Mouse (Mus musculus): ENCODE data around the gene Krt2. TPM values are rescaled to one million over a fixed set of nuclear protein-coding genes. Genes with fewer than 3 reads are reported as not detected.

The Krt2 gene
- polyA plus RNA-seq, 1 experiment: not detected

- H3K27me3 ChIP-seq (ENCODE audit: control insufficient read depth, insufficient read depth, low read length): peaks cover 1% of the 10 kb centered on the region; the same call in 1 of the 2 replicates
- WGBS: 34% methylated on average over 5 of the region's 5 CpGs
- H3K4me1 ChIP-seq (ENCODE audit: control insufficient read depth, insufficient read depth, low read length): peaks cover 7% of the 10 kb centered on the region; the same call in 1 of the 2 replicates
- no peak overlapping the region for H3K4me3 ChIP-seq (replicated peaks; ENCODE audit: insufficient read depth, low read depth, low read length)
- no peak for DNase-seq
- no peak for TF ChIP-seq CTCF (IDR thresholded peaks at IDR 0.05; ENCODE audit: borderline replicate concordance, insufficient read depth, low read depth, low read length)
- TF ChIP-seq POLR2A (IDR thresholded peaks at IDR 0.05; ENCODE audit: borderline replicate concordance, insufficient read depth, low read length): no peak
- no peak overlapping the region for H3K27ac ChIP-seq (ENCODE audit: insufficient read depth, low read length)
Measured at GRCm38 (mm10) chr15:101854294-101854693, 36.3 kb upstream of the Krt2 start.

GRCm38 (mm10) chr15:101852571-101852970 is 34.6 kb upstream of the Krt2 start:
- no peak overlapping the region for H3K27ac ChIP-seq (ENCODE audit: insufficient read depth, low read length)
- H3K4me3 ChIP-seq (replicated peaks; ENCODE audit: insufficient read depth, low read depth, low read length): no peak overlapping the region
- peaks cover 7% of the 10 kb centered on the region; the same call in 1 of the 2 replicates for H3K4me1 ChIP-seq (ENCODE audit: control insufficient read depth, insufficient read depth, low read length)
- WGBS: 46% methylated on average over 5 of the region's 5 CpGs
- TF ChIP-seq POLR2A (IDR thresholded peaks at IDR 0.05; ENCODE audit: borderline replicate concordance, insufficient read depth, low read length) (no peak), CTCF (IDR thresholded peaks at IDR 0.05; ENCODE audit: borderline replicate concordance, insufficient read depth, low read depth, low read length) (no peak)
- no peaks in the 10 kb centered on the region for H3K27me3 ChIP-seq (ENCODE audit: control insufficient read depth, insufficient read depth, low read length)
- no peak for DNase-seq

- 87% methylated on average over 6 of the region's 6 CpGs for WGBS
- Histone ChIP-seq H3K4me3 (replicated peaks; ENCODE audit: insufficient read depth, low read depth, low read length) (no peak within 1 kb of the TSS), H3K4me1 (ENCODE audit: control insufficient read depth, insufficient read depth, low read length) (no peaks in the 10 kb centered on the region; the same call in 1 of the 2 replicates), H3K27me3 (ENCODE audit: control insufficient read depth, insufficient read depth, low read length) (no peaks in the 10 kb centered on the region), H3K27ac (ENCODE audit: insufficient read depth, low read length) (no peak within 1 kb of the TSS)
- TF ChIP-seq CTCF (IDR thresholded peaks at IDR 0.05; ENCODE audit: borderline replicate concordance, insufficient read depth, low read depth, low read length): no peak
- TF ChIP-seq POLR2A (IDR thresholded peaks at IDR 0.05; ENCODE audit: borderline replicate concordance, insufficient read depth, low read length): no peak
- no peak for DNase-seq
Measured at GRCm38 (mm10) chr15:101850694-101851093, 32.7 kb upstream of the Krt2 start, which contains the start of gene Krt1. Gene Krt1, minus strand, starts transcription at chr15:101850794.

GRCm38 (mm10) chr15:101845971-101846403 is 28.0 kb upstream of the Krt2 start:
- Histone ChIP-seq H3K27ac (ENCODE audit: insufficient read depth, low read length) (no peak overlapping the region), H3K27me3 (ENCODE audit: control insufficient read depth, insufficient read depth, low read length) (no peaks in the 10 kb centered on the region), H3K4me3 (replicated peaks; ENCODE audit: insufficient read depth, low read depth, low read length) (peak overlapping the region; percentile 44), H3K4me1 (ENCODE audit: control insufficient read depth, insufficient read depth, low read length) (no peaks in the 10 kb centered on the region)
- TF ChIP-seq POLR2A (IDR thresholded peaks at IDR 0.05; ENCODE audit: borderline replicate concordance, insufficient read depth, low read length) (no peak), CTCF (IDR thresholded peaks at IDR 0.05; ENCODE audit: borderline replicate concordance, insufficient read depth, low read depth, low read length) (no peak)
- peak; percentile 29 to 46 for DNase-seq
- under 1% methylated on average over 32 of the region's 37 CpGs for WGBS

GRCm38 (mm10) chr15:101843192-101843591 is 25.2 kb upstream of the Krt2 start:
- Histone ChIP-seq H3K27me3 (ENCODE audit: control insufficient read depth, insufficient read depth, low read length) (no peaks in the 10 kb centered on the region), H3K4me3 (replicated peaks; ENCODE audit: insufficient read depth, low read depth, low read length) (no peak overlapping the region), H3K4me1 (ENCODE audit: control insufficient read depth, insufficient read depth, low read length) (no peaks in the 10 kb centered on the region), H3K27ac (ENCODE audit: insufficient read depth, low read length) (no peak overlapping the region)
- 70% methylated on average over 9 of the region's 9 CpGs for WGBS
- TF ChIP-seq CTCF (IDR thresholded peaks at IDR 0.05; ENCODE audit: borderline replicate concordance, insufficient read depth, low read depth, low read length) (no peak), POLR2A (IDR thresholded peaks at IDR 0.05; ENCODE audit: borderline replicate concordance, insufficient read depth, low read length) (no peak)
- DNase-seq: no peak

GRCm38 (mm10) chr15:101834784-101835328 is 16.9 kb upstream of the Krt2 start:
- DNase-seq: no peak
- TF ChIP-seq POLR2A (IDR thresholded peaks at IDR 0.05; ENCODE audit: borderline replicate concordance, insufficient read depth, low read length) (no peak), CTCF (IDR thresholded peaks at IDR 0.05; ENCODE audit: borderline replicate concordance, insufficient read depth, low read depth, low read length) (no peak)
- Histone ChIP-seq H3K4me3 (replicated peaks; ENCODE audit: insufficient read depth, low read depth, low read length) (no peak overlapping the region), H3K27me3 (ENCODE audit: control insufficient read depth, insufficient read depth, low read length) (no peaks in the 10 kb centered on the region), H3K27ac (ENCODE audit: insufficient read depth, low read length) (no peak overlapping the region), H3K4me1 (ENCODE audit: control insufficient read depth, insufficient read depth, low read length) (no peaks in the 10 kb centered on the region)
- WGBS: 68% methylated on average over 5 of the region's 5 CpGs

GRCm38 (mm10) chr15:101833131-101833530 is 15.2 kb upstream of the Krt2 start:
- H3K27me3 ChIP-seq (ENCODE audit: control insufficient read depth, insufficient read depth, low read length): no peaks in the 10 kb centered on the region
- no peak overlapping the region for H3K4me3 ChIP-seq (replicated peaks; ENCODE audit: insufficient read depth, low read depth, low read length)
- no peak overlapping the region for H3K27ac ChIP-seq (ENCODE audit: insufficient read depth, low read length)
- DNase-seq: no peak
- TF ChIP-seq POLR2A (IDR thresholded peaks at IDR 0.05; ENCODE audit: borderline replicate concordance, insufficient read depth, low read length) (no peak), CTCF (IDR thresholded peaks at IDR 0.05; ENCODE audit: borderline replicate concordance, insufficient read depth, low read depth, low read length) (no peak)
- H3K4me1 ChIP-seq (ENCODE audit: control insufficient read depth, insufficient read depth, low read length): no peaks in the 10 kb centered on the region
- WGBS: 61% methylated on average over 6 of the region's 6 CpGs

- Histone ChIP-seq H3K27me3 (ENCODE audit: control insufficient read depth, insufficient read depth, low read length) (no peaks in the 10 kb centered on the region; the same call in 1 of the 2 replicates), H3K4me3 (replicated peaks; ENCODE audit: insufficient read depth, low read depth, low read length) (no peak overlapping the region), H3K4me1 (ENCODE audit: control insufficient read depth, insufficient read depth, low read length) (no peaks in the 10 kb centered on the region), H3K27ac (ENCODE audit: insufficient read depth, low read length) (no peak overlapping the region)
- no peak for TF ChIP-seq CTCF (IDR thresholded peaks at IDR 0.05; ENCODE audit: borderline replicate concordance, insufficient read depth, low read depth, low read length)
- TF ChIP-seq POLR2A (IDR thresholded peaks at IDR 0.05; ENCODE audit: borderline replicate concordance, insufficient read depth, low read length): no peak
- DNase-seq: no peak
- WGBS: 76% methylated on average over 5 of the region's 5 CpGs
Measured at GRCm38 (mm10) chr15:101829441-101829840, 11.5 kb upstream of the Krt2 start.

Measured in cerebellum, adult 2 months (tissue).